16 mouse cellular contexts compared by ENCODE assay signal in the genomic region with DNA sequence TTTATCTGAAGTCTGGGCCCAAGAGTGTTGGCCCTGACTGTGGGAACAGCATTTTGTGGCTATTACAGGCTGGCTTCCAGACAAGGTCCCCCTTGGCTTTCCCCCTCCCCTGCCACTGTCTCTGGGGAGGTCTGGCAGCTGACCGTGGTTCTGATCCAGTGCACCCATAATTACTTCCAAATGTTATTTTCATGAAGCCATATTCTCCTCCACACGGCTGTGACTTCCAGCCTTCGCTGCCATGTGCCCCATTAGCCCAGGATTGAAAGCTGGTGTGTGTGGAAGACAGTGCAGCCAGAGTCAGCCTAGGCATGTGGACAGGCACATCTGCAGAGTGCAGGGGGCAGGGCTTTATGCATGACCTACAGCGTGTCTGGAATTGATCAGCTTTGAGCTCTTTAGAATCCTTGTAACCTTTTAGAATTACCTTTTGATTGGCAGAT.
A peak's percentile ranks its signal among the peaks of the same experiment; 100 is the strongest.
DNase-seq lines count a peak whose midpoint lies in the region; ATAC-seq and TF ChIP-seq lines count a peak whose summit lies in the region.
"Had no signal": no experiment of that assay in that cellular context is flagged by ENCODE, and none has a peak within 500 bp of the region (broad histone marks: within the 10 kb centered on the region; RNA-seq: fewer than 3 reads in every experiment).

No protein-coding gene starts in this region.

- no peak for TF ChIP-seq CTCF in thymus, adult 2 months (IDR thresholded peaks at IDR 0.05; ENCODE audit: borderline replicate concordance, control insufficient read depth, extremely low read depth, insufficient read depth, low read length, poor library complexity)

- H3K9me3 ChIP-seq in hindbrain, embryonic 11.5 days (ENCODE audit: control insufficient read depth, low read length): no peaks in the 10 kb centered on the region
- no peaks in the 10 kb centered on the region for H3K9me3 ChIP-seq in hindbrain, embryonic 14.5 days (ENCODE audit: control insufficient read depth, low read length)
- H3K9me3 ChIP-seq in embryonic facial prominence, embryonic 10.5 days: no peaks in the 10 kb centered on the region
- no peaks in the 10 kb centered on the region for H3K9me3 ChIP-seq in limb, embryonic 11.5 days (ENCODE audit: control insufficient read depth, low read length)
- H3K9me3 ChIP-seq: heart, embryonic 13.5 days; liver, embryonic 12.5 days; neural tube, embryonic 12.5 days had no signal

- no peaks in the 10 kb centered on the region for H3K4me1 ChIP-seq in hindbrain, embryonic 11.5 days (replicated peaks; ENCODE audit: control insufficient read depth, insufficient read depth, low read length)
- H3K4me1 ChIP-seq in hindbrain, embryonic 14.5 days (replicated peaks; ENCODE audit: control insufficient read depth, insufficient read depth, low read length): peaks cover 11% of the 10 kb centered on the region
- peaks cover 20% of the 10 kb centered on the region for H3K4me1 ChIP-seq in embryonic facial prominence, embryonic 10.5 days
- 0 out of 2 replicates have a peak, but pooled peaks cover 10% of the 10 kb centered on the region for H3K4me1 ChIP-seq in limb, embryonic 11.5 days (ENCODE audit: control insufficient read depth, insufficient read depth, low read length)
- H3K4me1 ChIP-seq in thymus, adult 2 months (replicated peaks; ENCODE audit: control insufficient read depth, insufficient read depth, low read length): no peaks in the 10 kb centered on the region
- H3K4me1 ChIP-seq: heart, embryonic 13.5 days; liver, embryonic 12.5 days had no signal

- TF ChIP-seq POLR2A in thymus, adult 2 months (IDR thresholded peaks at IDR 0.05; ENCODE audit: control insufficient read depth, extremely low read depth, insufficient read depth, low read length, poor library complexity): no peak

- H3K36me3 ChIP-seq in hindbrain, embryonic 11.5 days (ENCODE audit: control insufficient read depth, insufficient read depth, low read length): no peaks in the 10 kb centered on the region
- H3K36me3 ChIP-seq in hindbrain, embryonic 14.5 days (replicated peaks; ENCODE audit: control insufficient read depth, insufficient read depth): no peaks in the 10 kb centered on the region
- no peaks in the 10 kb centered on the region for H3K36me3 ChIP-seq in embryonic facial prominence, embryonic 10.5 days (replicated peaks)
- no peaks in the 10 kb centered on the region for H3K36me3 ChIP-seq in limb, embryonic 11.5 days (ENCODE audit: control insufficient read depth, insufficient read depth, low read length)
- H3K36me3 ChIP-seq in thymus, adult 2 months (ENCODE audit: control insufficient read depth, insufficient read depth, low read length): no peaks in the 10 kb centered on the region
- H3K36me3 ChIP-seq: heart, embryonic 13.5 days; liver, embryonic 12.5 days; neural tube, embryonic 12.5 days had no signal

- WGBS in hindbrain, embryonic 11.5 days: 44% methylated on average over 4 of the region's 4 CpGs
- 25% methylated on average over 4 of the region's 4 CpGs for WGBS in hindbrain, embryonic 14.5 days
- 32% methylated on average over 4 of the region's 4 CpGs for WGBS in embryonic facial prominence, embryonic 10.5 days
- 10% methylated on average over 4 of the region's 4 CpGs for WGBS in limb, embryonic 11.5 days
- 84% methylated on average over 4 of the region's 4 CpGs for WGBS in thymus, adult 2 months

- H3K4me2 ChIP-seq in hindbrain, embryonic 11.5 days (replicated peaks; ENCODE audit: low read depth, low read length): no peak overlapping the region
- no peak overlapping the region for H3K4me2 ChIP-seq in hindbrain, embryonic 14.5 days (replicated peaks)
- H3K4me2 ChIP-seq in limb, embryonic 11.5 days (ENCODE audit: low read depth, severe bottlenecking): no peak overlapping the region
- H3K4me2 ChIP-seq: forebrain, embryonic 13.5 days; heart, embryonic 13.5 days; liver, embryonic 12.5 days; neural tube, embryonic 12.5 days had no signal

- DNase-seq in hindbrain, embryonic 11.5 days (ENCODE audit: low spot score): peak; percentile 36
- DNase-seq in hindbrain, embryonic 14.5 days (ENCODE audit: low spot score): no peak
- DNase-seq in Muller cell, postnatal 12 days (ENCODE audit: inconsistent ontology term): peak; percentile 71
- peak; percentile 72 for DNase-seq in embryonic facial prominence, embryonic 10.5 days (ENCODE audit: low spot score)
- peak; percentile 64 for DNase-seq in limb, embryonic 11.5 days (ENCODE audit: low spot score)
- DNase-seq in right cerebral cortex, postnatal 14 days: no peak
- DNase-seq in ovary, adult 18-20 months (ENCODE audit: low spot score): no peak
- DNase-seq in thymus, adult 2 months: no peak
- DNase-seq: adrenal gland, postnatal 36 days; kidney, postnatal 25 days had no signal

- H3K27me3 ChIP-seq in hindbrain, embryonic 11.5 days (ENCODE audit: control insufficient read depth, insufficient read depth, low read length): no peaks in the 10 kb centered on the region
- no peaks in the 10 kb centered on the region for H3K27me3 ChIP-seq in hindbrain, embryonic 14.5 days (ENCODE audit: control insufficient read depth, insufficient read depth, low read length)
- 0 out of 2 replicates have a peak, but pooled peaks cover 6% of the 10 kb centered on the region for H3K27me3 ChIP-seq in embryonic facial prominence, embryonic 10.5 days (replicated peaks; ENCODE audit: low read depth, poor library complexity, severe bottlenecking)
- no peaks in the 10 kb centered on the region for H3K27me3 ChIP-seq in limb, embryonic 11.5 days (ENCODE audit: control insufficient read depth, insufficient read depth, low read length)
- H3K27me3 ChIP-seq in thymus, adult 2 months (ENCODE audit: control insufficient read depth, insufficient read depth, low read length): no peaks in the 10 kb centered on the region
- H3K27me3 ChIP-seq: forebrain, embryonic 13.5 days; liver, embryonic 12.5 days; neural tube, embryonic 12.5 days had no signal

- no peak overlapping the region for H3K4me3 ChIP-seq in hindbrain, embryonic 11.5 days (ENCODE audit: low read depth, low read length)
- no peak overlapping the region for H3K4me3 ChIP-seq in hindbrain, embryonic 14.5 days (replicated peaks; ENCODE audit: low read length)
- H3K4me3 ChIP-seq in embryonic facial prominence, embryonic 10.5 days: no peak overlapping the region
- H3K4me3 ChIP-seq in limb, embryonic 11.5 days (ENCODE audit: low read depth, low read length): no peak overlapping the region
- no peak overlapping the region for H3K4me3 ChIP-seq in thymus, adult 2 months (ENCODE audit: control insufficient read depth, insufficient read depth, low read length)
- H3K4me3 ChIP-seq: forebrain, embryonic 13.5 days; heart, embryonic 13.5 days; left cerebral cortex, adult 2 months; liver, embryonic 12.5 days; neural tube, embryonic 12.5 days had no signal

- H3K9ac ChIP-seq in hindbrain, embryonic 11.5 days (ENCODE audit: low read depth, low read length): no peak overlapping the region
- no peak overlapping the region for H3K9ac ChIP-seq in hindbrain, embryonic 14.5 days
- H3K9ac ChIP-seq in limb, embryonic 11.5 days (ENCODE audit: low read length): no peak overlapping the region
- H3K9ac ChIP-seq: forebrain, embryonic 13.5 days; heart, embryonic 13.5 days; liver, embryonic 12.5 days; neural tube, embryonic 12.5 days had no signal

- no peak overlapping the region for H3K27ac ChIP-seq in hindbrain, embryonic 11.5 days (ENCODE audit: low read depth, low read length)
- H3K27ac ChIP-seq in hindbrain, embryonic 14.5 days: no peak overlapping the region
- 0 out of 2 replicates have a peak overlapping the region, but pooled peaks have one; percentile 40 for H3K27ac ChIP-seq in embryonic facial prominence, embryonic 10.5 days (replicated peaks)
- H3K27ac ChIP-seq in limb, embryonic 11.5 days (replicated peaks; ENCODE audit: low read depth, low read length): peak overlapping the region; percentile 21; the same call in 1 of the 2 replicates
- H3K27ac ChIP-seq in thymus, adult 2 months (ENCODE audit: control insufficient read depth, insufficient read depth, low read length): no peak overlapping the region
- H3K27ac ChIP-seq: forebrain, embryonic 13.5 days; heart, embryonic 13.5 days; left cerebral cortex, adult 2 months; liver, embryonic 12.5 days; neural tube, embryonic 12.5 days had no signal

- ATAC-seq in hindbrain, embryonic 11.5 days (ENCODE audit: low FRiP score): peak; percentile 72; the same call in 1 of the 2 replicates
- no peak for ATAC-seq in hindbrain, embryonic 14.5 days (ENCODE audit: low FRiP score)
- peak; percentile 65; the same call in 1 of the 2 replicates for ATAC-seq in limb, embryonic 11.5 days (ENCODE audit: insufficient number of reproducible peaks, low FRiP score, low TSS enrichment, low read depth)
- ATAC-seq: forebrain, embryonic 13.5 days; inflammation-experienced regulatory T-cells, adult 6 months; liver, embryonic 12.5 days had no signal

Comparison
In these comparisons a context has a peak if more than half of its experiments do, and no peak if none do; other contexts are left out.
1. DNase-seq: peak in hindbrain, embryonic 11.5 days (single experiment), Muller cell, postnatal 12 days (single experiment), embryonic facial prominence, embryonic 10.5 days (single experiment) and limb, embryonic 11.5 days (single experiment); none in hindbrain, embryonic 14.5 days (single experiment), right cerebral cortex, postnatal 14 days (single experiment), ovary, adult 18-20 months (single experiment) and thymus, adult 2 months (single experiment).
2. H3K27ac ChIP-seq: peak in embryonic facial prominence, embryonic 10.5 days (single experiment) and limb, embryonic 11.5 days (single experiment); none in hindbrain, embryonic 11.5 days (single experiment), hindbrain, embryonic 14.5 days (single experiment) and thymus, adult 2 months (single experiment).